17 mouse cellular contexts compared by ENCODE assay signal in genomic region chr11:118601484-118601883, GRCm38 (mm10).
DNase-seq lines count a peak whose midpoint lies in the region; ATAC-seq and TF ChIP-seq lines count a peak whose summit lies in the region.
"Had no signal": no experiment of that assay in that cellular context is flagged by ENCODE, and none has a peak within 500 bp of the region (broad histone marks: within the 10 kb centered on the region; RNA-seq: fewer than 3 reads in every experiment).

No protein-coding gene starts in this region.

- no peaks in the 10 kb centered on the region for H3K36me3 ChIP-seq in neural tube, embryonic 13.5 days
- H3K36me3 ChIP-seq: embryonic facial prominence, embryonic 12.5 days; forebrain, embryonic 15.5 days; heart, embryonic 10.5 days had no signal

- no peak overlapping the region for H3K9ac ChIP-seq in neural tube, embryonic 13.5 days
- H3K9ac ChIP-seq: embryonic facial prominence, embryonic 12.5 days; forebrain, embryonic 15.5 days had no signal

- intact Hi-C loops in left cerebral cortex, postnatal 4 days (cut with DNase I), result no loop called here

- 26% methylated on average over 9 of the region's 9 CpGs for WGBS in cerebellum, adult 2 months
- 59% methylated on average over 9 of the region's 9 CpGs for WGBS in neural tube, embryonic 13.5 days

- no peak for TF ChIP-seq POLR2A in cerebellum, adult 2 months (IDR thresholded peaks at IDR 0.05; ENCODE audit: borderline replicate concordance, insufficient read depth, low read length)

- H3K4me2 ChIP-seq in neural tube, embryonic 13.5 days, result no peak overlapping the region
- H3K4me2 ChIP-seq: embryonic facial prominence, embryonic 12.5 days; forebrain, embryonic 15.5 days had no signal

- H3K9me3 ChIP-seq in neural tube, embryonic 13.5 days, result no peaks in the 10 kb centered on the region
- H3K9me3 ChIP-seq: embryonic facial prominence, embryonic 12.5 days; forebrain, embryonic 15.5 days; heart, embryonic 10.5 days had no signal

- TF ChIP-seq CTCF in cerebellum, adult 2 months (IDR thresholded peaks at IDR 0.05; ENCODE audit: borderline replicate concordance, insufficient read depth, low read depth, low read length), result no peak

- no peak overlapping the region for H3K4me3 ChIP-seq in cerebellum, adult 2 months (replicated peaks; ENCODE audit: insufficient read depth, low read depth, low read length)
- no peak overlapping the region for H3K4me3 ChIP-seq in neural tube, embryonic 13.5 days
- H3K4me3 ChIP-seq: embryonic facial prominence, embryonic 12.5 days; forebrain, embryonic 15.5 days; heart, embryonic 10.5 days had no signal

- DNase-seq in cerebellum, postnatal 25 days, result peak; percentile 44 to 46
- no peak for DNase-seq in cerebellum, adult 2 months
- peak; percentile 28 for DNase-seq in left cerebral cortex, postnatal 4 days
- no peak for DNase-seq in left cerebral cortex, adult 9 months (ENCODE audit: low spot score in 2 of 2)
- no peak for DNase-seq in neural tube, embryonic 10.5 days (ENCODE audit: extremely low spot score, low spot score)
- DNase-seq in right cerebral cortex, adult 2 months (ENCODE audit: low spot score in 2 of 2), result no peak
- DNase-seq: adrenal gland, postnatal 10 days; cerebellum, adult 11-12 months; cerebellum, adult 9-11 months; gastrocnemius, postnatal 36 days; heart, adult 11 months; heart, postnatal 10 days; heart, postnatal 4 days had no signal

- H3K4me1 ChIP-seq in cerebellum, adult 2 months (ENCODE audit: control insufficient read depth, insufficient read depth, low read length), result peaks cover 76% of the 10 kb centered on the region
- H3K4me1 ChIP-seq in neural tube, embryonic 13.5 days (replicated peaks), result peaks cover 62% of the 10 kb centered on the region
- H3K4me1 ChIP-seq: embryonic facial prominence, embryonic 12.5 days; heart, embryonic 10.5 days had no signal

- no peaks in the 10 kb centered on the region for H3K27me3 ChIP-seq in cerebellum, adult 2 months (ENCODE audit: control insufficient read depth, insufficient read depth, low read length)
- H3K27me3 ChIP-seq in neural tube, embryonic 13.5 days, result no peaks in the 10 kb centered on the region
- H3K27me3 ChIP-seq: forebrain, embryonic 15.5 days had no signal

- H3K27ac ChIP-seq in cerebellum, adult 2 months (ENCODE audit: insufficient read depth, low read length), result no peak overlapping the region
- peak overlapping the region; percentile 88 for H3K27ac ChIP-seq in neural tube, embryonic 13.5 days (replicated peaks)
- H3K27ac ChIP-seq: embryonic facial prominence, embryonic 12.5 days; forebrain, embryonic 15.5 days; heart, embryonic 10.5 days had no signal

- no peak for ATAC-seq in neural tube, embryonic 13.5 days (ENCODE audit: low read depth)
- ATAC-seq: forebrain, embryonic 15.5 days had no signal

Comparison
In these comparisons a context has a peak if more than half of its experiments do, and no peak if none do; other contexts are left out.
1. DNase-seq: peak in cerebellum, postnatal 25 days (2 of 2) and left cerebral cortex, postnatal 4 days (single experiment); none in cerebellum, adult 2 months (0 of 2), left cerebral cortex, adult 9 months (0 of 2), neural tube, embryonic 10.5 days (single experiment) and right cerebral cortex, adult 2 months (0 of 2).